In genomic region chr13:99055609-99056321, GRCm38 (mm10) we compare ENCODE assay signal across 8 mouse cellular contexts.
DNase-seq lines count a peak whose midpoint lies in the region; ATAC-seq and TF ChIP-seq lines count a peak whose summit lies in the region.
"Had no signal": no experiment of that assay in that cellular context is flagged by ENCODE, and none has a peak within 500 bp of the region (broad histone marks: within the 10 kb centered on the region; RNA-seq: fewer than 3 reads in every experiment).

No protein-coding gene starts in this region.

- DNase-seq in layer of hippocampus, adult 2 months (ENCODE audit: low spot score in 2 of 2), result no peak
- DNase-seq in layer of hippocampus, adult 18-20 months (ENCODE audit: low spot score in 2 of 2), result no peak
- DNase-seq in heart, postnatal 14 days, result peak; percentile 63 to 67
- no peak for DNase-seq in cerebellum, postnatal 36 days

- intact Hi-C loops in heart, postnatal 14 days (cut with DNase I), result loop anchor here (5.0 kb wide), 1 partner anchor 37 kb away; no protein-coding TSS in a partner anchor

- peak overlapping the region; percentile 58 for H3K27ac ChIP-seq in layer of hippocampus, adult 2 months
- peak overlapping the region; percentile 63 for H3K27ac ChIP-seq in embryonic facial prominence, embryonic 15.5 days (replicated peaks)
- no peak overlapping the region for H3K27ac ChIP-seq in neural tube, embryonic 15.5 days (replicated peaks)
- H3K27ac ChIP-seq: liver, embryonic 15.5 days had no signal

- no peaks in the 10 kb centered on the region for H3K27me3 ChIP-seq in embryonic facial prominence, embryonic 15.5 days
- no peaks in the 10 kb centered on the region for H3K27me3 ChIP-seq in neural tube, embryonic 15.5 days (replicated peaks)
- H3K27me3 ChIP-seq: liver, embryonic 15.5 days had no signal

- 0 out of 2 replicates have a peak overlapping the region, but pooled peaks have one; percentile 4 for H3K4me3 ChIP-seq in layer of hippocampus, adult 2 months
- H3K4me3 ChIP-seq in embryonic facial prominence, embryonic 15.5 days (replicated peaks), result no peak overlapping the region
- H3K4me3 ChIP-seq in neural tube, embryonic 15.5 days (replicated peaks), result no peak overlapping the region
- H3K4me3 ChIP-seq: liver, embryonic 15.5 days had no signal

- TF ChIP-seq CTCF in layer of hippocampus, adult 2 months (conservative IDR thresholded peaks at IDR 0.05), result no peak

- peaks cover 8% of the 10 kb centered on the region; the same call in 1 of the 2 replicates for H3K4me1 ChIP-seq in embryonic facial prominence, embryonic 15.5 days
- peaks cover 21% of the 10 kb centered on the region for H3K4me1 ChIP-seq in neural tube, embryonic 15.5 days

- no peaks in the 10 kb centered on the region for H3K9me3 ChIP-seq in embryonic facial prominence, embryonic 15.5 days (replicated peaks)
- H3K9me3 ChIP-seq in neural tube, embryonic 15.5 days (replicated peaks), result no peaks in the 10 kb centered on the region
- H3K9me3 ChIP-seq: liver, embryonic 15.5 days had no signal

- 21% methylated on average over 11 of the region's 11 CpGs for WGBS in embryonic facial prominence, embryonic 15.5 days
- 41% methylated on average over 11 of the region's 11 CpGs for WGBS in neural tube, embryonic 15.5 days

- no peak overlapping the region for H3K9ac ChIP-seq in embryonic facial prominence, embryonic 15.5 days
- no peak overlapping the region for H3K9ac ChIP-seq in neural tube, embryonic 15.5 days (replicated peaks)
- H3K9ac ChIP-seq: liver, embryonic 15.5 days had no signal

- ATAC-seq in embryonic facial prominence, embryonic 15.5 days (ENCODE audit: insufficient number of reproducible peaks, low FRiP score, low TSS enrichment, low read depth), result peak; percentile 64; the same call in 1 of the 2 replicates
- peak; percentile 51; the same call in 1 of the 2 replicates for ATAC-seq in neural tube, embryonic 15.5 days (ENCODE audit: low FRiP score)
- ATAC-seq in erythroid progenitor cell, adult 5-6 weeks (replicated peaks; ENCODE audit: low FRiP score, poor library complexity, severe bottlenecking), result no peak

- H3K36me3 ChIP-seq in embryonic facial prominence, embryonic 15.5 days, result no peaks in the 10 kb centered on the region
- no peaks in the 10 kb centered on the region for H3K36me3 ChIP-seq in neural tube, embryonic 15.5 days
- H3K36me3 ChIP-seq: liver, embryonic 15.5 days had no signal

- peak overlapping the region; percentile 15; the same call in 1 of the 2 replicates for H3K4me2 ChIP-seq in embryonic facial prominence, embryonic 15.5 days (replicated peaks)
- no peak overlapping the region for H3K4me2 ChIP-seq in neural tube, embryonic 15.5 days
- H3K4me2 ChIP-seq: liver, embryonic 15.5 days had no signal

Comparison
In these comparisons a context has a peak if more than half of its experiments do, and no peak if none do; other contexts are left out.
1. DNase-seq: peak in heart, postnatal 14 days (2 of 2); none in layer of hippocampus, adult 2 months (0 of 2), layer of hippocampus, adult 18-20 months (0 of 2) and cerebellum, postnatal 36 days (0 of 2).